Mouse (Mus musculus) layer of hippocampus, adult 8-10 months (tissue): ENCODE data around the gene Aldh9a1. TPM values are rescaled to one million over a fixed set of nuclear protein-coding genes. Genes with fewer than 3 reads are reported as not detected.
"Not testable (repeated sequence)": the region's sequence is repeated elsewhere in the genome, so short reads cannot be mapped to it uniquely, and the experiment has no call there.

ENCODE experiments used
- DNase-seq, 2 experiments: peaks; one replicate each; pipeline ENCODE4 v3.0.0; 2022; ENCODE audit warnings: low spot score in 2 of 2
- total RNA-seq, 4 experiments: library from RNA; stranded (reverse); gene quantifications; 2 replicates each; pipeline ENCODE4 v1.2.4; 2022

The Aldh9a1 gene
- total RNA-seq, result 10 to 100 TPM; 26.6 to 33.8 (median 32.2) TPM

GRCm38 (mm10) chr1:167349815-167350596, at the start of gene Aldh9a1:
TSS of gene Aldh9a1 (plus strand) at chr1:167349991.
- DNase-seq, result peak; percentile 84 to 87

- no peak for DNase-seq
These were observed 49.7 kb upstream of the Aldh9a1 start for GRCm38 (mm10) chr1:167300122-167300521.

DNA sequence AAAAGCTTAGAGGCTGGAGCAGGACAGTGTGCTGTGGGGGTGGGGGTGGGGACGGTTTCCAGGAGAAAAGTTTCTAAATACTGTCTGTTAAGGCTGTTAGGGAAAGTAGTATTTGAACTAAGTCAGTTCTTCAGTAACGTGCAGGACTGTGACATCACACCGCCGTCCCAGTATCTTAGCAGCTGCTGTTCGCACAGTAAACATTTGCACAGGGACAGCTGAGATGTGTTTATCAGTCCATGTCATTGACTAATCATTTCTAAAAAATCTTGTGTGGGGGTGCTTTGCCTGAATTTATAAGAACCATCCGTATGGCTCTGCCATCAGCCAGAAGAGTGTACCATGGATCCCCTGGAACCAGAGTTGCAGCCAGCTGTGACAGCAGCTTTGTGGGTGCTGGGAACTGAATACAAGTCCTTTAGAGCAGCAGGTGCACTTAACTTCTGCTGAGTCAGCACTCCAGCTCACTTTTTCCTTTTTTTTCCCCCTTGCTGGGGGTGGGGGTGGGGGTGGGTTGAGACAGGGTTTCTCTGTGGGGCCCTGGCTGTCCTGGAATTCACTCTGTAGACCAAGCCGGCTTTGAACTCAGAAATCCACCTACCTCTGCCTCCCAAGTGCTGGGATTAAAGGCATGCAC, 44.2 kb upstream of the Aldh9a1 start:
- DNase-seq, result no peak

DNA sequence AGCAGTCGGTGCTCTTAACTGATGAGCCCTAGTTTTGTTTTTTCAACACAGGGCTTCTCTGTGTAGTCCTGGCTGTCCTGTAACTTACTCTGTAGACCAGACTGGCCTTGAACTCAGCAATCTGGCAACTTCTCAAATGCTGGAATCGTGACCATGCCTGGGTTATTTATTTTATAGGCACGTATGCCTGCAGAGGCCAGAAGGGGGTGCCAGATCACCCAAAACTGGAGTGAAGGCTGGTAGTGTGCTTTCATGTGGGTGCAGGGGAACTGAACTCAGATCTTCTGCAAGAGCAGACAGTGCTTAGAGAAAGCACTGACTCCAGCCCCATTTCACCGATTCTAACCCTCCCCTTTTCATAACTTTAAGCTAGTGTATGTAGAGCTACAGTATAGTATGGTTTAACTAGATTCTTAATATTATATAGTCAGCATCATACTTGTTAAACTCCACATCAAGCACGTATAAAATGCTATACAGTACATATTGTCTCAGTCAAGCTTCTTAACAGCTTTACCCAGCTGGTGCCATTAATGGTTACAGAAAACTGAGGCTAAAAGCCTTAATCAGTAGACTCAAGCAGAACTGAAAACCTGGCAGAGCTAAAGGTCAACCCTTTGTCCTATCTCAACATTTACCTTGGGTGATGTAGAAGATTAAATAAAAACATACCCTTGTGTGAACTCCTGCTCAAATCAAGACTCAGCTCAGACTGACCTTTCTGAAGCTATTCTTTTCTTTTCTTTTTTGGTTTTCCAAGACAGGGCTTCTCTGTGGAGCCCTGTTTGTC, 43.1 kb upstream of the Aldh9a1 start:
- DNase-seq, result peak; percentile 24 to 26

DNA sequence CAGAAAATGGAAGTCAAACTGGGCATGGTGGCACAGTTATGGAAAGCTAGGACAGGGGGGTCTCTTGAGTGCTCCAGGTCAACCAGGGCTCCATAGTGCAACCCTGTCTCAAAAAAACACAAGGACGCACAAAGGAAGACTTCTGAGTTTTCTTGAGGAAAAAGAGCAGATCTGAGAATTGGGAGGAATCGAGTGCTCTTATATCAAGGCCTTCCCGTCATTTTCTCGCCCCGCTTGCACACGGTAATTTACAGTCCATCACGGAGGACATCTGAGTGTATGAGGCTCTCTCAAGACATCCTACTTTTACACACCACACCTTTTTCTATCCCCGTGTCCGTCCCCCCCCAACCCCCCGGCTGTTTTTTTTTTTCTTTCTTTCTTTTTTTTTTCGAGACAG, 42.1 kb upstream of the Aldh9a1 start:
- no peak for DNase-seq

DNA sequence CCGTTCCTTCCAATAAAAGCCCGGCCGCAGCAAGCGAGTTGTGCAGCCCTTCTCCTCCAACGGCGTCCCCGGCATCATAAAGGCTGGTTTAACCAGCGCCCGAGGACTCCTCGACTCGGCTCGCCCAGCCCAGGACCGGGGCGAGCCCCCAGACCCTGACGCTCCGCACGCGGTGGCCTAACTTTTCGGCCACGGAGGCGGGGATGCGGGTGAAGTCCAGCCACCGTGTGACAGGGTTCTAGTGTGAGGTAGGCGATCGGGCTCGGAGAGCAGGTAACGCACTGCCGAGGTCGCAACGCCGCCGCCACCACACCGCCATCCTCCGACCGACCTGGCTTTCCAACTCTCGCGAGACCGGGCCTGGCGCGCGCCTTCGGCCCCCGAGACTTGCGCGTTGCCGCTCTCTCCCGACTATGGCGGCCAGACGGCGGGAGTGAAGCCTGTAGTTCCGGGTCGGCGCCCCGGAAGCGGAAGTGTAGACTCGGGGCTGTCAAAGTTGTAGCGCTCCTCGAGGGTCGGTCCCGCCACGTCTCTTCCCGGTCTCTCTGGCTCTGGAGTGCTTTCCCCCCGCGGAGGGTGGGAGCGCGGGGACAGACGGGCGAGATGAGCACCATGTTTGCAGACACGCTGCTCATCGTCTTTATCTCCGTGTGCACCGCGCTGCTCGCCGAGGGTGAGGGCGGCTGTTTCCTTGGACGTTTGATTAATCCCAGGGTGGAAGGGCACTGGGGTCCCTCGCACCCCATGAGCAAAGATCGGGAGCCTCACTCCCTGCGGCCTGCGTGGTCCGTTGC, 41.3 kb upstream of the Aldh9a1 start, which contains the start of gene Tmco1:
Gene Tmco1 (plus strand): TSS at position 118 of the 794 bp plus-strand sequence.
- peak; percentile 95 to 97 for DNase-seq

DNA sequence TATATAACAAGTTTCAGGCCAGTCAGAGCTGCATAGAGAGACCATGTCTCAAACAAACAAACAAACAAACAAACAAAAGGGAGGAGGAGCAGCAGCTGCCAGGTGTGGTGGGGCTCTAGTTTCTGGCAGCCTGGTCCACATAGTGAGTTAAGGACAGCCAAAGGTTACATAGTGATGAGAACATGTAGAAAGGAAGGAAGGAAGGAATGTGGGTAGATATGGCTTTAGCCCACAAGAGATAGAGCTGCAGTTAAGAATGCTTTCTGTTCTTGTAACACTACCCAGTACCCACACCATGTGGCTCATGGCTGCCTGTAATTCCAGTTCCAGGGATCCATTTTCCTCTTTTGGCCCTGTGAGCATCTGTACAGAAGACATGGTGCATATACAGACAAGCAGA, 37.4 kb upstream of the Aldh9a1 start:
- no peak for DNase-seq

DNA sequence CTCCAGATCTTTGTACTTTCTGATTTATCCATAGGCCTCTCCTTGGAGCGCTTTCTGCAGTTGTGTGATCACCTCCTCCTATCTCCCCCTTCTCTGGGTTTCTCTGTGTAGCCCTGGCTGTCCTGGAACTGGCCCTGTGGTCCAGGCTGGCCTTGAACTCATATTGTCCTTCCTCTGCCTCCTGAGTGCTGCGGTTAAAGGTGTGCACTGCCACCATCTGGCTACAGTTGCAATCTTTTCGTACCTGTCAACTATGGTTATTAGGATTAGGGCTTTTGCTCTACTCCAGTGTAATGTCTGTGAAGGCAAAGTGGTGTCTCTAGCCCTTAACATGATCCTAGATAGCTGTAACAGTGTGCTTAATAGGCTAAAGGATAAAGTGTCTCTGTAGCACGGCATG, 36.6 kb upstream of the Aldh9a1 start:
- no peak for DNase-seq

DNA sequence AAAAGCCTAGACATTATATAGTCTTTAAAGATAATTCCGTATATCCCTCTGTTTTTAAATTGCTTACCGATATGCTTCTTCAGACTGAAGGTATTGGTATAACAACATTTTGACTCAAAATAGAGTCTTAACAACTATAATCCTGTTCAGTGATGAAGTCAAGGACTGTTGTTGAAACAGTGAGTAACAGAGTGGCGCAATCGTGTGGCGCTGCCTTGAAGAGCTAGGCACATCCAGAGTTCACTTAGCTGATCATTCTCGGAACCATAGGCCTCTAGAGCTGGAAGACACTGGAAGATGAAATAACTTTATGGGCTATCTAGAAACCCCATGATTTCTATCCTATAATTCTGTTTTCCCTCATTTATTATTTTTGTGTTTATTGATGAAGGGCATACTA, 28.1 kb upstream of the Aldh9a1 start:
- no peak for DNase-seq

GRCm38 (mm10) chr1:167328776-167329175, 21.0 kb upstream of the Aldh9a1 start:
- DNase-seq, result peak in 1 of 2 experiments; percentile 24

- no peak for DNase-seq
These were observed 18.7 kb upstream of the Aldh9a1 start for GRCm38 (mm10) chr1:167331106-167331505.

DNA sequence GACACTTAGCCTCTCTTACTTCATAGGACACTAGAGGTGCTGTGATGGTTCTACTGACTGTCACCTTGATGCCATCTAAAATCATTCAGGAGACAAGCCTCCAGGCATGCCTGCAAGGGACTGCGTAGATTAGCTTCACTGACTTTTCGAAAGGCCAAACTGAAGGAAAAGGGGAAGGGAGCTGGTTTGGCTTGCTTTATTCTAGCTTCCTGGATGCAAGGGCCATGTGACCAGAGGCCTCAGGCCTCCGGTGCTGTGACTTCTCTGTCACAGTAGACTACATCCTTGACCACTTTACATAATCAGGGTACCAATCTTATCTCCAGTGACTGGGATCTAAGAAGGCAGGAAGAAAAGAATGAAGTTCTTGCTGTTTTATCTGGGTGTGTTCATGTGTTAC, 13.4 kb upstream of the Aldh9a1 start:
- DNase-seq, result no peak

DNA sequence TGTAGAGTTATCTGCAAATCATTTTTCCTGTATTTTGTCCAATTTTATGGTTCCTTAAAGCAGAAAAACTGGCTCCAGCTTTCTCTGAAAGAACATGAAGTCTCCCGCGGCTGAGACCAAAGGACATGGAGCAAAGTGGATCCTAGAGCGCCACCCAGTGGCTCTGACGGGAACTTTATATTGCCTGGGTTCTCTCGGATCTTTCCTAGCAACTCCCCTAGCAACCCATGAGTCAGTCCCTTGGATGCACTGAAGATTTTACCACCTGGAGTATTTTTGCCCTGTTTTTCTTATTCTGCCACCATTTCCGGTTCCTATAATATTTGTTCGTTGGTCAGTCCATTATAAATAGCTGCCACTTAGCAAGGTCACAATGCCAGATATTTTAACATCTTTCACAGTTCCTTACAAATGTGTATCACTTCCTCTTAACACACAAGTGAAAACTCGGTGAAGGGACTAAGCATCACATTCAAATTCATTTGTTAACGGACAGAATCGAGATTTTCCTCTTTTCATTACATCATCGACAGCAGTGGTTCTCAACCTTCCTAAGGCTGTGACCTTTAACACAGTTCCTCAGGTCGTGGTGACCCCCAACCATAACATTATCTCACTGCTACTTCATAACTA, 12.2 kb upstream of the Aldh9a1 start:
- DNase-seq, result peak; percentile 77 to 96

DNA sequence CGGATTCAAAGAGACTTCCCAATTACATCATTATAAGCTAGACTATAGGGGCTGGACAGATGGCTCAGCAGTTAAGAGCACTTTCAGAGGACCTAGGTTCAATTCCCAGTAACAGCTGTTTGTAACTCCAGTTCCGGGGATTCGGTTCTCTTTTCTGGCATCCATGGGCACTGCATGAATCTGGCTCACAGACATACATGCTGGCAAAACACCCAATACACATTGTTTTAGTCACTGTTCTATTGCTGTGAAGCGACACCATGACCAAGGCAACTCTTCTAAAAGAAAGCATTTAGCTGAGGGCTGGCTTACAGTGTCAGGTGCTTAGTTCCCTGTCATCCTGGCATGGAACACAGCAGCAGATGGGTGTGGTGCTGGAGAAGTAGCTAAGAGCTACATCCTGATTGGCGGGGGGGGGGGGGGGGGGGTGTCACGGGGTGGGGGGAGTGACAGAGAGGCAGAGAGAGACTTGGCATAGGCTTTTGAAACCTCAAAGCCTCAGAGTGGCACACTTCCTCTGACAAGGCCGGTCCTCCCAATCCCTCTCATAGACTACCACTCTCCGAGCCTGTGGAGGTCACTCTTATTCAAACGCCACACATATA, 10.5 kb upstream of the Aldh9a1 start:
- DNase-seq, result no peak

DNA sequence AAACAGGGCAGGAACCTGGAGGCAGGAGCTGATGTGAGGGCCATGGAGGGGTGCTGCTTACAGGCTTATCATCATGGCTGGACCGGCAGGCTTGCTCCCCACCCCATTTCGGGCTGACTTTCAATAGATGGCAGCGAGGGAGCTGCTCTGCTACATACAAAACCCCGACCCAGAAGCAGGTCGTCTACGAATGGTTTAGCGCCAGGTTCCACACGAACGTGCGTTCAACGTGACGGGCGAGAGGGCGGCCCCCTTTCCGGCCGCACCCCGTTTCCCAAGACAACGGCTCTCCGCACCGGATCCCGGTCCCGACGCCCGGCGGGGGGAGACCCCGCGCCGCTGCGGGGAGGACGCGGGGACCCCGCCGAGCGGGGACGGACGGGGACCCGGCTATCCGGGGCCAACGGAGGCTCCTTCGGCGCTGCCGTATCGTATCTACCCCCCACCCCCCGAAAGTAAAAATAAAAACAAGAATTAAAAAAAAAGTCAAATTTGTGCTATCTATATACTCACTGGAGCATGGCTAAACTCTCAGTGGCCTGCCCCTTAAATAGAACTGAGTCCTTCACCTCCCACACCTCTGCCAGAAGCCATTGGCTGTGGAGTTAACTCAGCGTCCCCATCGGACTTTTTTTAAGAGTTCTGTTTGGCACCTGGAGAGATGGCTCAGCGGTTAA, 9.5 kb upstream of the Aldh9a1 start:
- no peak for DNase-seq

GRCm38 (mm10) chr1:167340910-167341528, 8.8 kb upstream of the Aldh9a1 start:
- DNase-seq, result no peak

GRCm38 (mm10) chr1:167342831-167343230, 7.0 kb upstream of the Aldh9a1 start:
- no peak for DNase-seq

GRCm38 (mm10) chr1:167345994-167346520, 3.7 kb upstream of the Aldh9a1 start:
- not testable (repeated sequence) for DNase-seq

GRCm38 (mm10) chr1:167349206-167349605, 585 bp upstream of the Aldh9a1 start:
- not testable (repeated sequence) for DNase-seq
